Mouse (Mus musculus): ENCODE results near the gene Rcc2.

Gene Rcc2

GRCm38 (mm10) chr4:140700269-140701018 is at the start of gene Rcc2:
Rcc2 (plus strand) TSS chr4:140700541.
- no peak for DNase-seq (ENCODE audit: extremely low read depth, insufficient read length, low spot score)

GRCm38 (mm10) chr4:140653835-140654583 is 46.3 kb upstream of the Rcc2 start:
- DNase-seq (ENCODE audit: extremely low read depth, insufficient read length, low spot score) = no peak

GRCm38 (mm10) chr4:140654798-140655197 is 45.5 kb upstream of the Rcc2 start:
- DNase-seq (ENCODE audit: extremely low read depth, insufficient read length, low spot score) = no peak

- peak; percentile 71 for DNase-seq (ENCODE audit: extremely low read depth, insufficient read length, low spot score)
Observed at GRCm38 (mm10) chr4:140656529-140656928, 43.8 kb upstream of the Rcc2 start.

GRCm38 (mm10) chr4:140657681-140658575 is 42.4 kb upstream of the Rcc2 start:
- DNase-seq (ENCODE audit: extremely low read depth, insufficient read length, low spot score) = peak; percentile 87

GRCm38 (mm10) chr4:140661406-140662022 is 38.8 kb upstream of the Rcc2 start:
- DNase-seq (ENCODE audit: extremely low read depth, insufficient read length, low spot score) = peak; percentile 62

- DNase-seq (ENCODE audit: extremely low read depth, insufficient read length, low spot score) = peak; percentile 43
Observed at GRCm38 (mm10) chr4:140662453-140662852, 37.9 kb upstream of the Rcc2 start.

GRCm38 (mm10) chr4:140662882-140663585 is 37.3 kb upstream of the Rcc2 start:
- peak; percentile 54 for DNase-seq (ENCODE audit: extremely low read depth, insufficient read length, low spot score)

GRCm38 (mm10) chr4:140665053-140665452 is 35.3 kb upstream of the Rcc2 start:
- DNase-seq (ENCODE audit: extremely low read depth, insufficient read length, low spot score) = peak; percentile 63

- peak; percentile 89 for DNase-seq (ENCODE audit: extremely low read depth, insufficient read length, low spot score)
Observed at GRCm38 (mm10) chr4:140665760-140666159, 34.6 kb upstream of the Rcc2 start, which contains the start of gene Arhgef10l. Arhgef10l (minus strand) TSS chr4:140666012.

GRCm38 (mm10) chr4:140667802-140668201 is 32.5 kb upstream of the Rcc2 start:
- peak; percentile 75 for DNase-seq (ENCODE audit: extremely low read depth, insufficient read length, low spot score)

GRCm38 (mm10) chr4:140673527-140674264 is 26.6 kb upstream of the Rcc2 start:
- DNase-seq (ENCODE audit: extremely low read depth, insufficient read length, low spot score) = no peak

- peak; percentile 56 for DNase-seq (ENCODE audit: extremely low read depth, insufficient read length, low spot score)
Observed at GRCm38 (mm10) chr4:140674345-140674926, 25.9 kb upstream of the Rcc2 start.

GRCm38 (mm10) chr4:140679038-140679437 is 21.3 kb upstream of the Rcc2 start:
- DNase-seq (ENCODE audit: extremely low read depth, insufficient read length, low spot score) = no peak

- DNase-seq (ENCODE audit: extremely low read depth, insufficient read length, low spot score) = peak; percentile 54
Observed at GRCm38 (mm10) chr4:140679723-140680380, 20.5 kb upstream of the Rcc2 start.

- DNase-seq (ENCODE audit: extremely low read depth, insufficient read length, low spot score) = no peak
Observed at GRCm38 (mm10) chr4:140680731-140681397, 19.5 kb upstream of the Rcc2 start.

GRCm38 (mm10) chr4:140683608-140684007 is 16.7 kb upstream of the Rcc2 start:
- no peak for DNase-seq (ENCODE audit: extremely low read depth, insufficient read length, low spot score)
